Mouse (Mus musculus) MEL (cell line): ENCODE data around the gene Gm527.

Source experiments
- GABPA ChIP-seq: IDR thresholded peaks from 2 replicates; pipeline ENCODE4 v1.6.1; 2012; ENCODE audit warnings: low read depth, mild to moderate bottlenecking, inconsistent platforms, low read length, improper control_type of control experiment, moderate library complexity
- MAX ChIP-seq: IDR thresholded peaks from 2 replicates; pipeline ENCODE4 v1.6.1; 2011; ENCODE audit warnings: low read length, improper control_type of control experiment
- MYC ChIP-seq: IDR thresholded peaks from 2 replicates; pipeline ENCODE4 v1.6.1; 2011; ENCODE audit warnings: low read depth, mild to moderate bottlenecking, low read length, improper control_type of control experiment, moderate library complexity
- POLR2A ChIP-seq, 2 experiments: IDR thresholded peaks; 2 replicates each; pipeline ENCODE4 v1.6.1; 2011 to 2012; ENCODE audit warnings: low read length in 2 of 2, mild to moderate bottlenecking in 2 of 2, control low read depth in 1 of 2, improper control_type of control experiment in 1 of 2, low read depth in 1 of 2, moderate library complexity in 1 of 2; ENCODE audit not compliant: control insufficient read depth in 1 of 2, insufficient read depth in 1 of 2, poor library complexity in 1 of 2
- TBP ChIP-seq: IDR thresholded peaks from 2 replicates; pipeline ENCODE4 v1.8.0; 2011; ENCODE audit warnings: low read depth, low read length, improper control_type of control experiment

- no peak for TF ChIP-seq POLR2A (IDR thresholded peaks at IDR 0.05; ENCODE audit: control insufficient read depth in 1 of 2, insufficient read depth in 1 of 2, low read depth in 1 of 2, low read length in 2 of 2, poor library complexity in 1 of 2)
- no peak for TF ChIP-seq TBP
- no peak for TF ChIP-seq MYC
- TF ChIP-seq MAX: no peak
- no peak for TF ChIP-seq GABPA
Measured at GRCm38 (mm10) chr12:64967470-64967869, 49.8 kb downstream of the Gm527 start.
